Mouse (Mus musculus): ENCODE measurements around the gene Hmg20b.

- TF ChIP-seq CTCF (IDR thresholded peaks at IDR 0.05; ENCODE audit: low read depth) (no peak), EP300 (IDR thresholded peaks at IDR 0.05; ENCODE audit: low read depth) (no peak)
Measured at GRCm38 (mm10) chr10:81379183-81379553, 28.9 kb upstream of the Hmg20b start.

Data from heart, postnatal 0 days (tissue).